Mouse (Mus musculus): ENCODE measurements at regions not wholly inside any gene's neighbourhood (a gene's known extent, or its start where the extent isn't known, plus 50 kb on each side); places are given as distances from the start of the nearest gene placed in this dataset.

DNA sequence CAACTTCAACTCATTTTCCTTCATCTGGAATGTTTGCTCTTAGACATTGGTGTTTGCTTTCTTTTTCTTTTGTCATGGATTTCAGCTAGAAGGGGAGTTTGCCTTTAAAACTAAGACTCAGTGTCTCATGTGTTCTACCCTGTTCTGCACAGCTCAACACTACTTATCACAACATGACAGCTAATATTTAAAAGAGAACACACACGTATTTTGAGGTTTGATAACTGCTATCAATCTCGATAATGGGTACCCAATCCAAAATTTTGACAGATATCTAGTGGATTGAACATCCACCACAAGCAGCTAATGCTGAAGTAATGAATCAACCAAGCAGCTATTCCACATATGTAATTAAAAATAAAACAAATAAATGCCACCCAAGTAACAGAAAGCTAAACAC lies 61.2 kb upstream of the 1700008P02Rik start:
- 82% methylated on average over 2 of the region's 2 CpGs for WGBS

GRCm38 (mm10) chr3:6676382-6676781 lies 56.1 kb upstream of the 1700008P02Rik start:
- H3K4me2 ChIP-seq (ENCODE audit: low read length), result no peak overlapping the region
- no peak overlapping the region for H3K9ac ChIP-seq (replicated peaks; ENCODE audit: low read length)
- ATAC-seq (ENCODE audit: low FRiP score, low TSS enrichment), result no peak
- H3K36me3 ChIP-seq (ENCODE audit: control insufficient read depth, insufficient read depth, low read length), result no peaks in the 10 kb centered on the region
- H3K4me1 ChIP-seq (ENCODE audit: control insufficient read depth, insufficient read depth, low read length), result no peaks in the 10 kb centered on the region
- peak overlapping the region; percentile 53 for H3K27ac ChIP-seq (replicated peaks; ENCODE audit: low read depth, low read length)
- H3K4me3 ChIP-seq (replicated peaks; ENCODE audit: low read depth, low read length), result no peak overlapping the region
- 78% methylated on average over 4 of the region's 4 CpGs for WGBS
- no peaks in the 10 kb centered on the region for H3K27me3 ChIP-seq (ENCODE audit: control insufficient read depth, insufficient read depth, low read length)
- no peak for DNase-seq
- H3K9me3 ChIP-seq (ENCODE audit: control insufficient read depth, low read length), result no peaks in the 10 kb centered on the region

More for the DNA sequence above, 61.2 kb upstream of the 1700008P02Rik start:
- DNase-seq (no peak), ATAC-seq (ENCODE audit: low FRiP score, low TSS enrichment) (no peak)
- no peaks in the 10 kb centered on the region for H3K27me3 ChIP-seq (ENCODE audit: control insufficient read depth, insufficient read depth, low read length)
- H3K27ac ChIP-seq (replicated peaks; ENCODE audit: low read depth, low read length), result no peak overlapping the region
- H3K4me2 ChIP-seq (ENCODE audit: low read length), result no peak overlapping the region
- no peaks in the 10 kb centered on the region for H3K36me3 ChIP-seq (ENCODE audit: control insufficient read depth, insufficient read depth, low read length)
- no peaks in the 10 kb centered on the region for H3K9me3 ChIP-seq (ENCODE audit: control insufficient read depth, low read length)
- H3K4me3 ChIP-seq (replicated peaks; ENCODE audit: low read depth, low read length), result no peak overlapping the region
- H3K4me1 ChIP-seq (ENCODE audit: control insufficient read depth, insufficient read depth, low read length), result no peaks in the 10 kb centered on the region
- H3K9ac ChIP-seq (replicated peaks; ENCODE audit: low read length), result no peak overlapping the region

DNA sequence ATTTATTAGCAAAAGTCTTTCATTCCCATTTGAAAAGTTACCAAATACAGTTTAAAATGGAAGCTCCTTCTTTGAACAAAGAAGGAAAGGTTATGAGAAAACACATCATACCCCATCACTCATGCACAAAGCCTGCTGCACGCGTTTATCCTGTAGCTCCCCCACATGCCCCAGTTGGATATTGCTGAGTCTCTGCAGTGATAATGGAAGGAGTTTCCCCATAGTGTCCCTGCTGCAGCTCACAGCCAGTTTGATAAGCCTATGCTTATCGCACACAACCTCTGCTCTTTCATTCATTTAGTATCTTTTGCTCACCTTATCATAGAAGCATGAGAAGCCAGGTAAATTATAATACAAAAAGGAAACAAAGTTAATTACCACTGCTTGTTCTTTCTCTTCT lies 55.1 kb upstream of the 1700008P02Rik start:
- no peak overlapping the region for H3K9ac ChIP-seq (replicated peaks; ENCODE audit: low read length)
- peak; percentile 77 for DNase-seq

More for the DNA sequence above, 55.1 kb upstream of the 1700008P02Rik start:
- H3K36me3 ChIP-seq (ENCODE audit: control insufficient read depth, insufficient read depth, low read length), result no peaks in the 10 kb centered on the region
- no peaks in the 10 kb centered on the region for H3K27me3 ChIP-seq (ENCODE audit: control insufficient read depth, insufficient read depth, low read length)
- no peak overlapping the region for H3K4me2 ChIP-seq (ENCODE audit: low read length)
- no peak overlapping the region for H3K4me3 ChIP-seq (replicated peaks; ENCODE audit: low read depth, low read length)
- ATAC-seq (ENCODE audit: low FRiP score, low TSS enrichment), result peak; percentile 80; the same call in 1 of the 2 replicates
- H3K27ac ChIP-seq (replicated peaks; ENCODE audit: low read depth, low read length), result peak overlapping the region; percentile 53; the same call in 1 of the 2 replicates
- WGBS, result 46% methylated on average over 3 of the region's 3 CpGs
- H3K4me1 ChIP-seq (ENCODE audit: control insufficient read depth, insufficient read depth, low read length), result no peaks in the 10 kb centered on the region
- H3K9me3 ChIP-seq (ENCODE audit: control insufficient read depth, low read length), result no peaks in the 10 kb centered on the region

Measured in midbrain, embryonic 14.5 days (tissue).